Mouse (Mus musculus): ENCODE measurements around the gene Nav1. TPM values are rescaled to one million over a fixed set of nuclear protein-coding genes. Genes with fewer than 3 reads are reported as not detected.
A peak's percentile ranks its signal among the peaks of the same experiment; 100 is the strongest.

The Nav1 gene
- polyA plus RNA-seq, 1 experiment = 18.0 TPM

GRCm38 (mm10) chr1:135548750-135549149 is 58.3 kb downstream of the Nav1 start:
- DNase-seq (ENCODE audit: low read depth) = no peak

DNA sequence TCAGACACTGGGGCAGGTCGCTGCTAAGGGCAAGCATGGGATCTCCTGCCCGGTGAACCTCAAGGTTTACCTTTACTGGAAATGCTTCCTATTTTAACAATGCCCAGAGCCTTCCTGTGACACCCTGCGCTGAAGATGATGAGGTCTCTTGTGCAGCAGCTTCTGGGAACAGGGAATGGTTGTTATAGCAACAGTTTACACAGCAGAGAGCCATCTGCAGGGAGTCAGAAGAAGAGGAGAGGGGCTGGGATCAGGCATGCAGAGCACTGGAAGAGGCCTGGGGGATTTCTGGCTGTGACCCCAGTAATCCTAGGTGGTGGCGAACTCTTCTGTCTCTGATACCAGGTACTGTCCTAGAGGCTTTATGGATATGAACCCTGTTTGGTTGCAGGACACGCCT is 61.0 kb downstream of the Nav1 start:
- DNase-seq (ENCODE audit: low read depth) = no peak

DNA sequence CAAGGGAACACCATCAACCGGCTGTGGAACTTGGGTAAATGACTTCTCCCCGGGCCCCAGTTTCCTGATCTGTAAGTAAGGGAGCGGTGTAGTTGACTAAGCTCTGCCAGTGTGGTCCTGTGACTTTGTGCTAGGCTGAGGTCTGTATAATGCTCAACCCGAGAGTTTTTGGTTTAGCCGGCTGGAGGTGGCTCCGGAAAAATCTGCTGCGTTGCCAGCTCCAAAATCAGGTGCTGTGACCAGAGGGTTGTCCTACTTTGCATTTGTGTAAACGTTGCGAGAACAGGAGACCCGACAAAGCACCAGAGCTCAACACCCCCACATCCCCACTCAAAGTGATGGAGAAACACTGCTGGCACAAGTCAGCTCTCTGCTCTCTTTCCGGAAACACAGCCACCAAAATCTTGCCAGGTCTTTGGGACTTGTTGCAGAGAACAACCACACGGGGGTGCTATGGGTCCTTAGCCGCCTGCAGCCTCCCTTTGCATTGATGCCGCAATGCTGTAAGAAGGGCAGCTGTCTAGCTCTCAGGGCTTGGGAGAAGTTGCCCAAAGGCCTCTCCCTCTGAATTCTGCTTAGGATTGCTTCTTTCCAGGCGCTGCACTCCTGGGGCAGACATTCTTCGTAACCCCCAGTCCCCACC is 62.5 kb downstream of the Nav1 start:
- DNase-seq (ENCODE audit: low read depth) = peak; percentile 33

- DNase-seq (ENCODE audit: low read depth) = no peak
Observed at GRCm38 (mm10) chr1:135542841-135543810, 64.0 kb downstream of the Nav1 start.

DNA sequence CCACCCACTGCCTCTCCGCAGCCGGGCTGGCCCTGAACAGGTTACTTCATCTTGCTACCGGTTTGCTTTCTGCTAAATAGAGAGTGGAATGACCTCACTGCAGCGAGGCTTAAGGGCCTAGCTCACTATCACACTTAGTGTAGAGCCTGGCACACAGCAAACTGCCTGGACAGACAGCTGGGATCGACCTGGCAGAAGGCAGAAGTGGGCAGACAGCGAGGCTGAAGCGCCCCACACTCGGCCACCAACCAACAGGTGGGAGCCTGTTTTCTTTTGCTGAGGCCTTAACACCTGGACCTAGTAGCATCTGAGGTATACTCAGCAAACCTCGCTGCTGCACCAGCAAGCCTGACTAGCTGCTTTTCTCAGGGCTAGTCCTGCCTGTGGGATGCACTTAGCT is 65.0 kb downstream of the Nav1 start:
- no peak for DNase-seq (ENCODE audit: low read depth)

DNA sequence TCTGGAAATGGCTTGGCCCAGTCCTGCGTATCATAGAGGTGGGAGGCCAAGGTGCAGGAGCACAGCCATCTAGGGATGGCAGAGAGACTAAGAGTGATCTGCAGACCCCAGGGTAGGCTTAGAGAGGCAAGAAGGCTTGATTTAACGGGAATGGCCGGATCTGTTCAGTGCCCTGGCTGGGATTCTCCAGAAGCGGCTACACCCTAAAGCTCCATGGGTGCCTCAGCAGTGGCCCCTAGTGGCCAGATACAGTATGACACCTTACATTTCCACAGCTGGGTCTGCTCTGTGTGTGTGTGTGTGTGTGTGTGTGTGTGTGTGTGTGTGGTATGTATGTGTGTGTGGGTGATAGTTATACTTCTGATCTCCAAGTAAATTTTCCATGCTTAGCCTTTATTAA is 66.8 kb downstream of the Nav1 start:
- no peak for DNase-seq (ENCODE audit: low read depth)

DNA sequence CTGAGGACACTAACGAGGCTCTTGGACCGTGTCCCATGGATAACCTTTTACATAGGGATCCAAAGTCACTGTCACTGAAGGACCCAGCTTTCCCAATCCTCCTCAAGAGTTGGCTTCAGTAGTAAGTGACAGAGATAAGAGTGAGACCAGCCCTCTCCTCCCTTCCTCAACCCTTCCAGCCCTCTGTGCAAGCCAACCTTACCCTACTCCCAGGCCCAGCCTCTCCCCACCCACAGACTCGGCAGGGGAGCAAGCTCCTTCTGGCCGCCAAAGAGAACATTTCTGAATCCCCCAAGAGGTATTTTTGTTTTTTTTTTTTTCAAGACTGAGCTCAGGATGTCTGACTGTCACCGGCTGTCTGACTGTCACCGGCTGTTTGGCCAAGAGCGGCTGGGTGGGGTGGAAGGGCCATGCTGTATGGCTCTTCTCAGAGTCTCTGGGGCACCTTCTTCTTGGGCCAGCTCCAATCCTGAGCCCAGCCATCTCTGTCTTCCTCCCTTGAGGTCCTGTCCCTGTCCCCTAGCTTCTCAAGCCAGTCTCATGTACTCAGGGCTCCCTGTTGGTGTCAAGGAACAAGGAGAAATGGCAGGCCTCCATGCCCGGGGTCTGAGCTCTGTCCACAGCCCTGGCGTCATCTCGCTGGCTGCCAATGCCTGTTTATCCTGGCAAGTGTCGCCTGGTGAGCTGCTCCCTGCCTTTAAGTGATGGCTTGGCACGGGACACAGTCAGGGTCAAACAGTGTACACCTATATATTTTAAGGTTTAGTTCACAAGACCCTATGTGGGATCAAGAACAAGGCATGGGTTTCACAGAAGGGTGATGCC is 68.4 kb downstream of the Nav1 start:
- DNase-seq (ENCODE audit: low read depth) = no peak

DNA sequence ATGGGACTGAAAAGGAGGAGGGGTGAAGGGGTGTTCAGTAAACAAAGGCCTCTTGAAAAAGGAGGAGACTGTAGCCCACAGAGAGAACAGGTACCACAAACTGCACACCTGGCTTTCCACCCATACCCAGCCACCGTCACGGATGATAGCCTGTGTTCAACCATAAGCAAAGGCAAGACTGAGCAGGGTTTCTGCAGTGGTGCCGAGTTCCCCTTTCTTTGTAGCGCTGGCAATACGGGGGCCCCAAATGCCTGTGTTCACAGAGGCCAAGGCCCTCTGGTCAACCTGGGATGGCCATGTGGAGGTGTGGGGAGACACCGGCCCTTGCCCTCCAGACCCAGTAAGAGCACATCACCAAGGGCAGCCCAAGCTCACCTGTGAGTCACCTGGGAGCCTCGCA is 70.3 kb downstream of the Nav1 start:
- no peak for DNase-seq (ENCODE audit: low read depth)

DNA sequence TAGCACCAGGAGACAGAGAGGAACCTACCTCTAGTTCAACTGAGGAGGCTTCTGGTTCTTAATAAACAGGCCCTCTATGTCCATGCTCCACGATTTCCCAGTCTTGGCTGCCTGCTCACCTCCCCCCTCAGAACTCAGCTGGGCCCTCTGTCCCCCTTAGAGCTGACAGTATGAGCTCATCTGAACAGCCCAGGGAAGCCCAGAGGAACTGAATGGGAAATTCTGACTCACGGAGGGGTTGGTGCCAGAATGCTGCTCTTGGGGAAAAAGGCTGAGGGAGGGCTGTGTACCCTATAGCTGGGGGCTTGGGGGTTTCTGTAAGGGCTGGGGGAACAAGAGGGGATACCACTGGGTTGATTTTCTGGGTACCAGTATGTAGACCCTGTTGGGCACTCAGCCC is 70.8 kb downstream of the Nav1 start:
- DNase-seq (ENCODE audit: low read depth) = no peak

DNA sequence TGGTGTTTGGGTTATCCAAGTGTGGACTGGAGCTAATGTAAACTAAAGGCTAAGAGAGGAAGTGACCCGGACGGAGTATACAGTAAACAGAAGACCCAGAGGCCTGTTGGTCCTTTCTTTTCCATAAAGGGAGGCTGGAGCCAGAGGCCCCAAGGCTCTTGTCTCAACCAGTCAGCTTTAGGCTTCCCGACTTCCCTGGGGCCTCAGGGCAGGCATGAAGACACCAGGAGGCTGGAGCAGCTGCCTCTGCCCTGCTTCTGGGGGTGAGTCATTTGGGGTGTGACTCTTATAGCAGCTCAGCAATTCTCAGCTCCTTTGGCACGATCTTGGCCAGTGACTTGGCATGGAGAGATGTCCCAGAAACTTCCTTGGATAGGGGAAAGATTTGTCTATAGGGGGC is 71.8 kb downstream of the Nav1 start:
- DNase-seq (ENCODE audit: low read depth) = no peak

- DNase-seq (ENCODE audit: low read depth) = no peak
Observed at GRCm38 (mm10) chr1:135534782-135535181, 72.3 kb downstream of the Nav1 start.

GRCm38 (mm10) chr1:135534070-135534469 is 73.0 kb downstream of the Nav1 start:
- DNase-seq (ENCODE audit: low read depth) = no peak

GRCm38 (mm10) chr1:135532383-135532782 is 74.7 kb downstream of the Nav1 start:
- DNase-seq (ENCODE audit: low read depth) = no peak

GRCm38 (mm10) chr1:135531981-135532380 is 75.1 kb downstream of the Nav1 start:
- no peak for DNase-seq (ENCODE audit: low read depth)

- no peak for DNase-seq (ENCODE audit: low read depth)
Observed at GRCm38 (mm10) chr1:135531081-135531480, 76.0 kb downstream of the Nav1 start.

GRCm38 (mm10) chr1:135524518-135524860 is 82.6 kb downstream of the Nav1 start:
- DNase-seq (ENCODE audit: low read depth) = no peak

DNA sequence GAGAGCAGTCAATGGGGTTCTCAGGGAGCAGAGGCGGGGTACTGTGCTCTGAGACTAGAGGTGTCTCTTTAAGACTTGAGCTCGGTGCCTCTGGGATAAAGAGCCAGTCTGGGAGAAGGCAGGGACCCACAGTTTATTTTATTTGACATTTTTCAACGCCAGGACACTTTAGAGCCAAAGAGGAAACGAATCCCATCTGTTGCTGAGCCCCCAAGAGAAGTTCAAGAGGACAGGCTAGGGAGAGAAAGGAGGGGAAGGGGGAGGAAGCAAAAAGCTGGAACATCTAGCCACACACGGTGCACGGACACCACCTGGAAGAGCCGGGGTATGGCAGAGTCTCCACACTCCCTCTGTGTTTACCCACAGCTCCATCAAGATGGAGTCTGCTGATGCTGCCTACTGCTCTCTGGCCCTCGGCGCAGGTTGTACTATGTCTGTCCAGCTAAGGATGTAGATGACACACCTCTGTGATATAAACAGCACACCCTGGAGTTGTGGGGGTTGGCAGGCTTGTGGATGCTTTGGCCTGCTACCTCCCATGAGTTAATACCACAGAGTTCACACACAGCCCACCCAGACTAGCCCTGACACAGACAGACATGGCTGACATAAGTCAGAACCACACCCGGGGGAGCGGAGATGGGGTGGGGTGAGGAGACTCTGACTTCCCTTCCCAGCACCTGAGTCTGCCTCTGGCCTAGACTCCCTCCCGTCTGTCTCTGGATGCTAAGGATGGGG is 83.1 kb downstream of the Nav1 start:
- DNase-seq (ENCODE audit: low read depth) = no peak

DNA sequence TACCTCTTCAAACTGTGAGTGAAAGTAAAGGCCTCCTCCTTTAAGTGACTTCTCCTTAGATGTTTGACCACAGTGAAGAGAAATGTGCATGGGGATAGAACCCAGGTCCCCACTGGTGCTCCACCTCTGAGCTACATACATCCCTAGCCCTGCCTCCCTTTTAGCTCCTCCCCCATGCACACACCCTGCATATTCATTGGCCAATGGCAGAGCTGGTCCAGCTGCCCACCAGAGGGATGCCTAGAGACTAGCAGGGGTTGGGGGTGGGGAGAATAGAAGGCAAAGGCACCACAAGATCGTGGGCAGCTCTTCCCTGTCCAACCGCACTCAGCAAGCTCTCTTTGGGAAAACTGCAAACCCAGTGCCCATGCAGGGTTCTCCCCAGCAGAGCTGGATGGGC is 83.8 kb downstream of the Nav1 start:
- DNase-seq (ENCODE audit: low read depth) = no peak

- DNase-seq (ENCODE audit: low read depth) = no peak
Observed at GRCm38 (mm10) chr1:135520550-135521168, 86.4 kb downstream of the Nav1 start.

DNA sequence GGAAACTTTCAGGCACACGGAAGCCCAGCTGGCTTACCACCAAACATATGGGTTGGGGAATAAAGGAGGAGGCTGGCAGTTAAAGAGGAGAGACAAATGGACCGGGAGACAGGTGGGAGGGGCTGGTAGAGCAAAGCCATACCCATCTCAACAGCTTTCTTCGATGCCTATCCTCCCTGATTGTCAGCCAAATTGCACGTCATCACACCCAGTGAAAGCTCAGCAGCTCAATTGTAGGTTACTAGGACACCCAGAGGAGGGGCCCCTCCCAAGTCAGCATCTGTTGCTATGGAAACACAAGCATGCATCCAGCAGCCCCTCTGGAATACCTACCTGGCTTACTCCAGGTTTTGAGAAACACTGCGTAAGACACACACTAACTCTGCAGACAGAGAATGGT is 88.4 kb downstream of the Nav1 start:
- DNase-seq (ENCODE audit: low read depth) = no peak

DNA sequence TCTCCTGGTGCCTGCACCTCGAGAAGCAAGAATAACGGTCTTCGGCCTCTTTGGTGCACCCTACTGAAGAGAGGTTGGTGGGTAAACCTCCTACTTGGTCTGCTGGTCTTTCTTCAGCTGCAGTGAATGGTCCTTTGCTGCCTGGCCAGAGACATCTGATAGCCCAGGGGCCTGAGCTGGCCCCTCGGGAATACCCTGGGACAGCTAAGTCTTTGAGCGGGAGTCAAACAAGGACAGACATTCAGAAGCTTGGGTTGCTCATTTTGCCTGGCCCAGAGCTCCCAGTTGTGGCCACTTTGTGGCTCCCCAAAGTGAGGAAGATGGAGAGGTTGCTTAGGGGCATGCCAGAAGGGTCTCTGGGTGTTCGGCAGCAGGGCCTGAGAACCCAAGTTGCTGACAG is 89.6 kb downstream of the Nav1 start:
- DNase-seq (ENCODE audit: low read depth) = no peak

Measured in gonadal fat pad, adult 2 months (tissue).